Mouse (Mus musculus) lung, postnatal 0 days (tissue): ENCODE results near the gene Pik3ca. TPM values are rescaled to one million over a fixed set of nuclear protein-coding genes. Genes with fewer than 3 reads are reported as not detected.
"Not testable (repeated sequence)": the region's sequence is repeated elsewhere in the genome, so short reads cannot be mapped to it uniquely, and the experiment has no call there.

Source experiments
- ATAC-seq: fragments of 200-750 bp; cut with Nextera tagmentation; 2 replicates; pipeline ENCODE4 v1.8.0; 2017; ENCODE audit warnings: moderate library complexity
- DNase-seq: peaks from one replicate; pipeline ENCODE4 v3.0.0-alpha.2; 2016; ENCODE audit warnings: low spot score
- H3K27ac ChIP-seq: fragments of 300-500 bp; sonication (generic); 2 replicates; pipeline ENCODE4 v1.5.1; 2014; ENCODE audit warnings: antibody characterized with exemption, mild to moderate bottlenecking, low read length, mixed read lengths
- H3K27me3 ChIP-seq: fragments of 300-500 bp; sonication (generic); replicated peaks from 2 replicates; pipeline ENCODE4 v1.6.1; 2014; ENCODE audit warnings: low read length, mixed read lengths; ENCODE audit not compliant: insufficient read depth
- H3K36me3 ChIP-seq: fragments of 300-500 bp; sonication (generic); 2 replicates; pipeline ENCODE4 v1.6.1; 2014; ENCODE audit warnings: low read length, mixed read lengths; ENCODE audit not compliant: insufficient read depth
- H3K4me1 ChIP-seq: fragments of 300-500 bp; sonication (generic); 2 replicates; pipeline ENCODE4 v1.6.1; 2014; ENCODE audit warnings: antibody characterized with exemption, low read depth, low read length, mixed read lengths; ENCODE audit not compliant: insufficient read depth
- H3K4me2 ChIP-seq: fragments of 300-500 bp; sonication (generic); replicated peaks from 2 replicates; pipeline ENCODE4 v1.6.1; 2014; ENCODE audit warnings: low read depth, mild to moderate bottlenecking, low read length, moderate library complexity, mixed read lengths
- H3K4me3 ChIP-seq: fragments of 300-500 bp; sonication (generic); 2 replicates; pipeline ENCODE4 v1.5.1; 2014; ENCODE audit warnings: low read depth, low read length
- H3K9ac ChIP-seq: fragments of 300-500 bp; sonication (generic); replicated peaks from 2 replicates; pipeline ENCODE4 v1.6.1; 2014; ENCODE audit warnings: low read depth, mild to moderate bottlenecking
- H3K9me3 ChIP-seq: fragments of 300-500 bp; sonication (generic); 2 replicates; pipeline ENCODE4 v1.6.1; 2016; ENCODE audit warnings: low read length, mixed read lengths
- CTCF ChIP-seq: IDR thresholded peaks from 2 replicates; pipeline ENCODE4 v1.5.1; 2016; ENCODE audit warnings: antibody characterized with exemption, mild to moderate bottlenecking
- EP300 ChIP-seq: IDR thresholded peaks from 2 replicates; pipeline ENCODE4 v1.6.1; 2016; ENCODE audit warnings: antibody characterized with exemption, mild to moderate bottlenecking, control low read depth
- WGBS: fragments of 180-500 bp; shearing (Covaris S2); extraction: QIAGEN DNeasy Blood & Tissue Kit; methylation state at CpG from one replicate; pipeline ENCODE4 v1.1.7; 2014; 5-methylcytosine and 5-hydroxymethylcytosine counted together
- polyA plus RNA-seq: library from polyadenylated mRNA; unstranded; fragments of >200 nt; fragmentation: Nextera tagmentation; extraction: Ambion mirVana; gene quantifications from 2 replicates; pipeline ENCODE4 v1.2.1, GENCODE M21; 2015

The Pik3ca gene
- polyA plus RNA-seq, 1 experiment from 2014 or later: 13.4 TPM

GRCm38 (mm10) chr3:32421115-32422054 is 23.9 kb downstream of the Pik3ca start:
- DNase-seq (no peak), ATAC-seq (no peak)
- Histone ChIP-seq H3K4me1 (peaks cover 16% of the 10 kb centered on the region; the same call in 1 of the 2 replicates), H3K9ac (no peak overlapping the region), H3K4me3 (no peak overlapping the region), H3K27ac (no peak overlapping the region), H3K4me2 (no peak overlapping the region), H3K9me3 (no peaks in the 10 kb centered on the region), H3K36me3 (no peaks in the 10 kb centered on the region), H3K27me3 (no peaks in the 10 kb centered on the region)
- 78% methylated on average over 6 of the region's 6 CpGs for WGBS
- TF ChIP-seq CTCF (no peak), EP300 (no peak)

DNA sequence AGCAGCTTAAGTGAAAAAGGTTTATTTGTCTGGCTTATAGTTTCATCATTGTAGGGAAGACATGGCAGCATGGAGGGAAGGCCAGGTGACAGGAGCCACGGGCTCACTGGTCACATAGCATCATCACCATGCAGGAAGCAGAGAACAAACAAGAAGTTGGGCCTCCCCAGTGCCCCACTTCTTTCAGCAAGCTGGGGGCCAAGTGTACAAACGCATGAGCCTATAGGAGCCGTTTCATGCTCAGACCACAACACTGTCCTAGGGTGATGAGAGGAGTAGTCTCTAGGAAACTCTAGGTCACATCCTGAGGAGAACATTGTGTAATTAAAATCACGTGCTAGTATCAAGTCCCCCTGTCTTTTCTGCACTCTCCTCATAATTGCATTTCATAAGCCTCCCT is 30.2 kb downstream of the Pik3ca start:
- Histone ChIP-seq H3K9me3 (no peaks in the 10 kb centered on the region), H3K4me2 (no peak overlapping the region), H3K36me3 (no peaks in the 10 kb centered on the region), H3K27ac (no peak overlapping the region), H3K4me3 (no peak overlapping the region), H3K9ac (no peak overlapping the region), H3K4me1 (peaks cover 11% of the 10 kb centered on the region; the same call in 1 of the 2 replicates), H3K27me3 (no peaks in the 10 kb centered on the region)
- ATAC-seq: no peak
- WGBS: 48% methylated on average over 4 of the region's 4 CpGs
- no peak for DNase-seq
- TF ChIP-seq EP300 (no peak), CTCF (no peak)

DNA sequence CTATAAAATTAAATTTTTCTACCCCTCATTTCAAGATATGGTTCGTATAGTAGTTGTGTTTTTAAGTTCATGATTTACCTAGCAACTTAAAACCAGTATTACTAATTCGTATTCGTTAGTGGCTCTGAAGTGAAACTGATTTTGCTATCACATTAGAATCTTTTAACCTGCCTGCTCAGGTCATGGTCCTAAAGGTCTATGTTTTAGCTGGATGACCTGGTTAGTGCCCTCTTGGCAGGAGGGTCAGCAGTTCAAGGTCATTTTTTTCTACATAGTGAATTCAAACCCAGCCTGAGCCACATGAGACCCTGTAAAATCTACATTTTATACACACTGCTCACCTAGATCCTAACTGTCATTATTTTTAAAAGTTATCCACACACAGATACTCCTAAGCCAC is 30.9 kb downstream of the Pik3ca start:
- Histone ChIP-seq H3K9me3 (no peaks in the 10 kb centered on the region), H3K27me3 (no peaks in the 10 kb centered on the region), H3K4me3 (no peak overlapping the region), H3K4me2 (no peak overlapping the region), H3K9ac (no peak overlapping the region), H3K36me3 (no peaks in the 10 kb centered on the region), H3K4me1 (peaks cover 11% of the 10 kb centered on the region; the same call in 1 of the 2 replicates), H3K27ac (no peak overlapping the region)
- 84% methylated on average over 3 of the region's 3 CpGs for WGBS
- ATAC-seq (no peak), DNase-seq (no peak)
- TF ChIP-seq EP300 (no peak), CTCF (no peak)

DNA sequence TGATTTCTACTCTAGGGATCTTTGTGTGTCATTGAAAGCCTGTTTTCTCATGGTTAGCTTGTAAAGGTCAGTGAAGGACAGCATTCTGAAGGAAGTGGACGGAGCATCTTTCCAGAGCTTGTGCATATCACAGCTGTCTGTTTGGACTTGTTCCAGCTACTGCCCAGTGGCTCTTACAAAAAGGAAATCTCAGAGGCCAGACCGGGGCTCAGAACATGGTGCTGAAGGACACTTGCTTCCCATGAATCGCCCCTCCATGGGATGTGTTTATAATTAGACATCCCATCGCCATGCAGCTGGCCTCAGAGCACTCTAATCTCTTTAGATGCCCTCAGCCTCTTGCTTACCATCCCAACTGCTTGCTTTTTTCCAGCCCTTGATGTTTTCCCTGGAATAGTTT is 31.4 kb downstream of the Pik3ca start:
- ATAC-seq (peak; percentile 54), DNase-seq (peak; percentile 73)
- Histone ChIP-seq H3K9me3 (no peaks in the 10 kb centered on the region), H3K27ac (no peak overlapping the region), H3K36me3 (no peaks in the 10 kb centered on the region), H3K4me3 (no peak overlapping the region), H3K4me1 (peaks cover 11% of the 10 kb centered on the region; the same call in 1 of the 2 replicates), H3K27me3 (no peaks in the 10 kb centered on the region), H3K4me2 (no peak overlapping the region), H3K9ac (no peak overlapping the region)
- no peak for TF ChIP-seq CTCF
- TF ChIP-seq EP300: no peak
- WGBS: 24% methylated on average over 4 of the region's 4 CpGs

GRCm38 (mm10) chr3:32429351-32429750 is 31.9 kb downstream of the Pik3ca start:
- not testable (repeated sequence) for H3K36me3 ChIP-seq, ATAC-seq, H3K27ac ChIP-seq, H3K27me3 ChIP-seq, H3K4me2 ChIP-seq, H3K9ac ChIP-seq, H3K4me3 ChIP-seq, DNase-seq, H3K9me3 ChIP-seq
- peaks cover 11% of the 10 kb centered on the region; the same call in 1 of the 2 replicates for H3K4me1 ChIP-seq

DNA sequence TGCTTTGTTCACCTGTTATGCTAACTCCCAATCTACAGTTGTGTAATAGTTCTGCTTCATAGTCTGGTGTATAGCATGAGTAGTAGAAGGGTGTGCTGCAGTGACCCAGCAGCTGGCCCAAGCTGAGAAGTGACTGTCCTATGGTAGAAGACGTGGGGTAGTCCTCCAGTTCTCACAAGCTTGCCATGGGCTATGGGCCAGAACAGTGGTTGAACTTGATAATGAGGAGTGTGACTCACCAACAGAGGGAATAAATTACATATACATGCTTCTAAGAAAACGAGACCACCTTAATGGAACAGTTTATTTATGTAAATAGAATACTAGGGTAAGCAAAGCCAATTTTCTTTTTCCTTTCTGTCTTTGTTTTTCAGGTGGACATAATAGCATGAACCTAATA is 32.9 kb downstream of the Pik3ca start:
- H3K4me2 ChIP-seq: no peak overlapping the region
- H3K27ac ChIP-seq: no peak overlapping the region
- peak; percentile 6 for DNase-seq
- peaks cover 11% of the 10 kb centered on the region; the same call in 1 of the 2 replicates for H3K4me1 ChIP-seq
- no peak for TF ChIP-seq EP300
- TF ChIP-seq CTCF: no peak
- no peaks in the 10 kb centered on the region for H3K36me3 ChIP-seq
- WGBS: 44% methylated on average over 2 of the region's 2 CpGs
- no peak overlapping the region for H3K9ac ChIP-seq
- H3K27me3 ChIP-seq: no peaks in the 10 kb centered on the region
- no peak overlapping the region for H3K4me3 ChIP-seq
- no peaks in the 10 kb centered on the region for H3K9me3 ChIP-seq
- no peak for ATAC-seq
